Mouse (Mus musculus): Measurements from ENCODE around the gene Mlph.

Gene Mlph

GRCm38 (mm10) chr1:90914948-90915569 is at the start of gene Mlph:
Mlph (plus strand) TSS chr1:90915085.
- peak; percentile 31 for DNase-seq (ENCODE audit: low spot score)

GRCm38 (mm10) chr1:90866734-90867133 is 48.2 kb upstream of the Mlph start:
- no peak for DNase-seq (ENCODE audit: low spot score)

GRCm38 (mm10) chr1:90870581-90870980 is 44.3 kb upstream of the Mlph start:
- no peak for DNase-seq (ENCODE audit: low spot score)

GRCm38 (mm10) chr1:90875371-90875770 is 39.5 kb upstream of the Mlph start:
- DNase-seq (ENCODE audit: low spot score), result no peak

- DNase-seq (ENCODE audit: low spot score), result no peak
Observed at GRCm38 (mm10) chr1:90875961-90876360, 38.9 kb upstream of the Mlph start.

GRCm38 (mm10) chr1:90876486-90877270 is 38.2 kb upstream of the Mlph start:
- DNase-seq (ENCODE audit: low spot score), result no peak

GRCm38 (mm10) chr1:90885771-90886460 is 29.0 kb upstream of the Mlph start:
- no peak for DNase-seq (ENCODE audit: low spot score)

- no peak for DNase-seq (ENCODE audit: low spot score)
Observed at GRCm38 (mm10) chr1:90894521-90894920, 20.4 kb upstream of the Mlph start.

- DNase-seq (ENCODE audit: low spot score), result no peak
Observed at GRCm38 (mm10) chr1:90895004-90895403, 19.9 kb upstream of the Mlph start.

- DNase-seq (ENCODE audit: low spot score), result no peak
Observed at GRCm38 (mm10) chr1:90896281-90896680, 18.6 kb upstream of the Mlph start.

GRCm38 (mm10) chr1:90896741-90897361 is 18.0 kb upstream of the Mlph start:
- no peak for DNase-seq (ENCODE audit: low spot score)

GRCm38 (mm10) chr1:90898012-90898411 is 16.9 kb upstream of the Mlph start:
- DNase-seq (ENCODE audit: low spot score), result no peak

GRCm38 (mm10) chr1:90899816-90900215 is 15.1 kb upstream of the Mlph start:
- no peak for DNase-seq (ENCODE audit: low spot score)

- DNase-seq (ENCODE audit: low spot score), result no peak
Observed at GRCm38 (mm10) chr1:90900406-90900805, 14.5 kb upstream of the Mlph start.

GRCm38 (mm10) chr1:90901246-90901645 is 13.6 kb upstream of the Mlph start:
- DNase-seq (ENCODE audit: low spot score), result no peak

- DNase-seq (ENCODE audit: low spot score), result no peak
Observed at GRCm38 (mm10) chr1:90901681-90902208, 13.1 kb upstream of the Mlph start.

GRCm38 (mm10) chr1:90902751-90903150 is 12.1 kb upstream of the Mlph start:
- no peak for DNase-seq (ENCODE audit: low spot score)

GRCm38 (mm10) chr1:90903211-90903945 is 11.5 kb upstream of the Mlph start:
- no peak for DNase-seq (ENCODE audit: low spot score)

- DNase-seq (ENCODE audit: low spot score), result no peak
Observed at GRCm38 (mm10) chr1:90903971-90904458, 10.9 kb upstream of the Mlph start.

GRCm38 (mm10) chr1:90904729-90905404 is 10.0 kb upstream of the Mlph start:
- DNase-seq (ENCODE audit: low spot score), result no peak

- DNase-seq (ENCODE audit: low spot score), result peak; percentile 78
Observed at GRCm38 (mm10) chr1:90906357-90906756, 8.5 kb upstream of the Mlph start.

All from retina, embryonic 14.5 days (tissue).